Mouse (Mus musculus): ENCODE results near the gene Gm960. TPM values are rescaled to one million over a fixed set of nuclear protein-coding genes. Genes with fewer than 3 reads are reported as not detected.

Gene Gm960
- total RNA-seq, 2 experiments from 2014 or later, result not detected

- no peak for DNase-seq
- intact Hi-C loops (cut with DNase I), result no loop called here
Measured at GRCm38 (mm10) chr19:4712781-4713526, 14.5 kb upstream of the Gm960 start.

- no peak for DNase-seq
- intact Hi-C loops (cut with DNase I), result no loop called here
Measured at GRCm38 (mm10) chr19:4712156-4712780, 13.8 kb upstream of the Gm960 start.

DNA sequence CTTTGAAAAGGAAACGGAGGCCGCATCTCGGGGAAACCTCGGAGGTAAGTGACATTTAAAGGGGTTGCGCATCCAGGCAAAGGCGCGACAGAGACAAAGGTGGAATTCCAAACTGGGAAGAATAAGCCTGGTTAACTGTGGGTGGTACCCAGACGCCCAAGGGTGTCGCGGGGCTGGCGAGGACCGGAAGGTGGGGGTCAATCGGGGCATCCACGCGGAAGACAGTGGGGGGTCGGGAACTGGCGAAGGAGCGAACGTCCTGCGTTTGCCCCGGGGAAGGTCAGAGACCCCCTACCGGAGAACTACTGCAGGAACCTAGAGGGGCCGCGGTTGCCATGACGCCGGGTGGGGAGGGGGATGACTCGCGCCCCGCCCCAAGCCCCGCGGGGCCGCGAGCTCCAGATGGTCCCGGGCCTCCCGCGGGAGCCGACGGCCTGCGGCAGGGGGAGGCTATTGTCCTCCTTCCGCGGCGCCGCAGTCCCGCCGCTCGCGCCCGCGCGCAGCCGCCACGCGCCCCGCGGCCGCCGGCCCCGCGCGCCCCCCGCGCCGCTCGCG, 13.2 kb upstream of the Gm960 start:
- DNase-seq, result no peak
- intact Hi-C loops (cut with DNase I), result no loop called here

DNA sequence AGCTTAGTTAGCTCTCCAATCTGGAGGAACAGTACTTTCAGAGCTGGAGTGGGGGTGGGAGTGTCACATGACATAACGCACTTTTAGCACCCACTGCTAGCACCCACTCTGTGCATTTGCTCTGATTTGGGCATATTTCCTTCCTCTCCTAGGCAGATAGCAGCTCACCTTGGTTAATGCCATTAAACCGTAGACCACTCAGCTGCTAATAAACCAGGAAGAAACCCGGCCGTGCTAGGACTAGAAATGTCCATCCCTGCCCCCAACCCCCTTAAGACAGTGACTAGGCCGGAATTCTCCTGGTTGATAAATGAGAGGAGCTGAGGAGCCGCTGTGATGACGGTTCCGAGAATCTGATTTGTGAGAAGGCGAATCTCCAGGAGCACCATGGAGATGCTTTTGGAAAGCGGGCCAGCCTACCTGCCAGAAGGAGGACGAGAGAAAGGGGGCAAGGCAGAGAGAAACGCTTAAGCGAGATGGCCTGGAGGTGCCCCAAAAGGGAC, 12.7 kb upstream of the Gm960 start, which contains the start of gene Sptbn2:
TSS of gene Sptbn2 (plus strand) at position 70 of the 503 bp plus-strand sequence.
- DNase-seq, result no peak
- intact Hi-C loops (cut with DNase I), result no loop called here

- intact Hi-C loops (cut with DNase I), result no loop called here
- DNase-seq, result no peak
Measured at GRCm38 (mm10) chr19:4708765-4709164, 10.3 kb upstream of the Gm960 start.

DNA sequence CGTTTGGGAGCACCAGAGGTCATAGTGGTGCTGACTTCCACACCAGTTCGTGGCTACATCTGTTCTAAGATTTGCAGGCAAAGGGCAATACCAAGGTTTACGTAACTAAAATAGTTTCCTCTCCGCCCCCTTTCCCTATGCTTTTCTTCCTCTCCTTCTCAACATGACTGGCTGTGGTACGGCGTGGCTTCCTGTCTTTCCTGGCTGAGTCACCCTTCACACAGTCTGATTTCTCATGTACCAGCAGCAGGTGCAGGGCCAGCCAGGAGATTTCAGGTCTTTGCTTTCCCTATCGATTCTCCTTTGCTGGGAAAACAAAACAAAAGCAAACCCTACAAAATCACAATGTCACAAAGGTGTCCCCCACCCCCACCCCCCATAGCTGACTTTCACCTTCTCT, 2.8 kb upstream of the Gm960 start:
- DNase-seq, result no peak
- intact Hi-C loops (cut with DNase I), result no loop called here

DNA sequence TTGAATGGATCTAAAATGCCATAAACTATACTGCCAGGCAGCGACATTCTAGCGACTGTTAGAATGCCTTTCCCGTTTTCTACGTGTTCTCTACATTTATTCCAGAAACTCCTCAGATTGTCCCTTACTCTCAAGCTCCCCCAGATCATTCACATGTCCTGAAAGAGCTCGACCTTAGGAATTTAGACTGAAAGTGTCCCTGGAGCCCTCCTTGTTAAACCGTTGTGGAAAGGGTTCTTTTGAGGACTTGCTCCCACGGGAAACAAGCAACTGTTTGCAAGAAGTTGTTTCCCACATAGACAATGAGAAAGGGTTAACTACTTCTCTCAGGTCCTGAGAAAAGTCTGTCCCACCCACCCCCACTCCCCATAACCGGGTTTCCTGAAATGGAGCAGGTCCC, 2.2 kb upstream of the Gm960 start:
- DNase-seq, result no peak
- intact Hi-C loops (cut with DNase I), result no loop called here

DNA sequence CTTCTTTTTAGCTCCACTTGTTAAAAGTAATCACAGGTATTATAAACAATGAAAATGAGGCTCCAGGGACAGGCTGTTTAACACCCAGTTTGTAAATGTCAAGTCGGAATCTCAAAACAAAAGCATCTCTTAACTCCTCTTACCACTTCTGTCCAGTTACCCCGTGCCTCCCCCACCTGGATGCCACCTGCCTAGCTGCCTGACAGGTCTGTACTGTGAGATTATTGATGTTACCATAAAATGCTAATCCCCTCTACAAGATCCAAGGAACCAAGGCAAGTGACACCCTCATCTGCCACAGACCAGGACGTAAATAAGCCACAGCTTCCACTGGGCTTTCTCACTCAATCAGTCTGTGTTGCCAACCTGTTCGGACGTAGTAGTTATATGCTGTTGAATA, 1.4 kb upstream of the Gm960 start:
- no peak for DNase-seq
- intact Hi-C loops (cut with DNase I), result no loop called here

GRCm38 (mm10) chr19:4698856-4699255, 388 bp upstream of the Gm960 start:
- DNase-seq, result no peak
- intact Hi-C loops (cut with DNase I), result no loop called here

GRCm38 (mm10) chr19:4697721-4698120, 747 bp downstream of the Gm960 start:
- DNase-seq, result no peak
- intact Hi-C loops (cut with DNase I), result no loop called here

DNA sequence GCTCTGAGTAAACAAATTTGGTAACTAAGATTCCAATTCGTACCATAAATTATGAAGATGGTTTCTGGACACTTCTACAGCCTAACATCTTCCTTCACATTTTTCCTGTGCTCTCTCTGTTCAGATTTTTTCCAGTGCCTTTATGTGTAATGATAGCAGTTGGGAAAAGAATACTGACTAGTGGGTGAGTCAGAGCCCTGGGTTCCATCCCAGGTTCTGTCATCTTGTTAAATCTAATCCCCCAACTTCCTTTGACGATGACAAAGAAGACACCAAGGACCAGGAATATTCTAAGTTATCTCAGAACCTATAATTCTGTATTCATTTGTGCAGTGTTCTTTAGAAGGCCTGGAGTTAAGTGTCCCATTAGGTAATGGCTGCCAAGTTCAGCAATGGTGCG, 1.3 kb downstream of the Gm960 start:
- intact Hi-C loops (cut with DNase I), result no loop called here

GRCm38 (mm10) chr19:4694346-4694745, 4.1 kb downstream of the Gm960 start:
- no peak for DNase-seq
- intact Hi-C loops (cut with DNase I), result no loop called here

More for the DNA sequence above, 1.3 kb downstream of the Gm960 start:
- no peak for DNase-seq

- intact Hi-C loops (cut with DNase I), result no loop called here
- no peak for DNase-seq
Measured at GRCm38 (mm10) chr19:4672401-4672800, 26.1 kb downstream of the Gm960 start.

DNA sequence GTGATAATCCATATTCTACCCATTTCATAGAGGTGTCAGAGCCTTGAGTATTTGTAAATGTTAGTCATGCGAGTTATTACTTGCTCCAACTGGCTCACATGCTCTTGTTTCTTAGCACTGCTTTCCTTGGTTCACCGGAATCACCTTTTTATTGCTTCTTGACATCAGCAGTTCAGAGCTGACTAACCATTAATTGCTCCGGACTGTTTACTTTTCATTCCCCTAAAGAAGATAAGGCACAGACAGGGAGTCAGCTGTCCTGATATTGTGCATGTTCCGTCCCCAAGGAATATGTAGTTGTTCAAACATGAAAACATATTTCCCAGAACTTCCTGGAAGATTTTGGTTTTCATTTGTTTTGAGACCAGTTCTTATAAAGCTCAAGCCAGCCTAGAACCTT, 27.7 kb downstream of the Gm960 start:
- intact Hi-C loops (cut with DNase I), result no loop called here
- no peak for DNase-seq

GRCm38 (mm10) chr19:4666815-4667214, 31.7 kb downstream of the Gm960 start:
- intact Hi-C loops (cut with DNase I), result no loop called here
- DNase-seq, result no peak

GRCm38 (mm10) chr19:4658156-4658555, 40.3 kb downstream of the Gm960 start:
- intact Hi-C loops (cut with DNase I), result no loop called here

DNA sequence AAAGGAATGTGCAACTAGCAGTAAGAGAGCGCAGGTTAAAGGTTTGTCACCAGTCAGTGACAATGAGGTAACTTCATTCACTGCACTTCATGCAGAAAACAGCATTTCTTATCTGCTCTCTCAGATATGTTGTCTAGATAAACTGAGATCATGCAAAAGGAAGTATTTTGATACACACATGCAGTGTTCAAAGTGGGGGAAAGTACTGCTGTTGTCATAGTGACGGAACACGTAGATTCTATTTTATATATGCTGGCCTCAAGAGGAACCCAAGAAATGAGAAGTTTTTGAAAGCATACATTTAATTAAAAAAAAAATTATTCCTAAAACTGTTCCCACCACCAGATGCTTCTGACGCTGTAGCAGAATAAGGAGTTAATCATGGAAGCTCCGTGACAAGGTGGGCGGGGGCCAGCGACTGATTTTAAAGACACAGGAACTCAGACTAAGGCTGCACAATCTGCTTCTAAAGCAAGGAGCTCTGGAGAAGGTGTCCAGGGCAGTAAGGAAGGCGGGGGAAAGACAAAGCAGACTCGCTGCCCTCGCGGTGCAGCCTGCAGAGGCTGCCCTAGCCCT, 51.5 kb downstream of the Gm960 start:
- intact Hi-C loops (cut with DNase I), result no loop called here
- no peak for DNase-seq

More at GRCm38 (mm10) chr19:4658156-4658555, 40.3 kb downstream of the Gm960 start:
- no peak for DNase-seq

DNA sequence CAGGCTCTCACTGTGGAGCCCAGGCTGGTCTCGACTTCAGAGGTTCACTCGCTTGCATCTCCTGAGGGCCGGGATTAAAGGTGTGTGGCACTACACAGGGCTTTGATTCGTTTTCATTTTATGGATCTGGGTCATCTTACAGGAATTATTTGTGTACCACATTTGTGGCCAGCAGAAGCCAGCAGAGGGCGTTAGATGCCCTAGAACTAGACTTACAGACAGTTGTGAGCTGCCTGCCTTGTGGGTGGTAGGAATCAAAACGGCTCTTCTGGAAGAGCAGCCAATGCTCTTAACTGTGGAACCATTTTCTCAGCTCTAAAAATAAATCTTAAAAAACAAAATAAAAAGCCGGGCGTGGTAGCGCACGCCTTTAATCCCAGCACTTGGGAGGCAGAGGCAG, 54.2 kb downstream of the Gm960 start:
- intact Hi-C loops (cut with DNase I), result no loop called here

GRCm38 (mm10) chr19:4635986-4636385, 62.5 kb downstream of the Gm960 start:
- no peak for DNase-seq
- intact Hi-C loops (cut with DNase I), result no loop called here

More for the DNA sequence above, 54.2 kb downstream of the Gm960 start:
- no peak for DNase-seq

DNA sequence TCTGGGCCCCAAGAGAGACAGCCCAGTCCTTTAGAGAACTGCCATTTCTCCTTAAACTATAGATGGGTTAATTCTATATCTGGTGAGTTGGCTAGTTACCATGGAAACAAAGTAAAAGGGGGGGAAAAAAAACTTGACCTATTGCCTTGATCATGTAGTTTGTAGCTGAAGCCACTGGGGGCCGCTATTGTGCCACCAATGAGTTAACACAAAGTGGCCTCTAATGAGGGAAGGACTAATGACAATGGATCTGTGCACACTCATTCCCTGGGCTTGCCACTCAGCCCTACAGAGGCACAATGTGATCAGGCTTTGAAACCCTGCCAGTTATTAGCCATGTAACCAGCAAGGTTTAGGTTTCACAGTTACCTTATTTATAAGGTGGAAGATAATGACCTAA, 69.6 kb downstream of the Gm960 start:
- peak; percentile 66 to 85 for DNase-seq
- intact Hi-C loops (cut with DNase I), result loop anchor here (1.0 to 5.0 kb wide), 5 partner anchors 114 to 333 kb away; partner anchors contain the start of genes 2010003K11Rik, Bbs1, Ccdc87 and Ccs

- intact Hi-C loops (cut with DNase I), result loop anchor here (5.0 kb wide), 4 partner anchors 129 to 336 kb away; partner anchors contain the start of genes 2010003K11Rik, Bbs1, Ccdc87 and Ccs
Measured at GRCm38 (mm10) chr19:4625829-4626535, 72.5 kb downstream of the Gm960 start.

More at GRCm38 (mm10) chr19:4625829-4626535, 72.5 kb downstream of the Gm960 start:
- DNase-seq, result no peak

Data from heart, postnatal 10 days (tissue).